Mouse (Mus musculus): Measurements from ENCODE around the gene Rptor. TPM values are rescaled to one million over a fixed set of nuclear protein-coding genes. Genes with fewer than 3 reads are reported as not detected.
A peak's percentile ranks its signal among the peaks of the same experiment; 100 is the strongest.

Rptor gene
- total and polyA plus RNA-seq, 2 experiments from 2014 or later = 8.5 to 64.8 TPM

DNA sequence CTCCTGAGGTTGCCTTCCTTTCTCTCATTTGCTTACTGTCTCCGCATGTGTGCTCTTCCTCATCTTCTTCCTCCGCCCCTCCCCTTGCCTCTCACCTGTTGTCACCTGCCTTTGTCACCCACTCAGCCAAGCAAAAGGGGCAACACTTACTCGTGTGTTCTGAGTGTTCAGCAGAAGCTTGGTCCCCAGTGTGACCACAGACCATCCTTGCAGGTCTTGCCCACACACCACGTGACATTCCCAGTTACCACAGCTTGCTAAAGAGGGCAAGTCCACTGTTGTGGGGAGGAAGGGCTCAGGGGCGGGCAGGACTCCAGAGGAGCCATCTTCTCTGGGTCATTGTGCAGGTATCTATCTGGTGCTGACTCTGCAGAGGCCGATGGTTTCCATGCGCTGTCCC lies 40.6 kb downstream of the Rptor start:
- TF ChIP-seq CTCF (IDR thresholded peaks at IDR 0.05) = no peak
- no peaks in the 10 kb centered on the region for H3K9me3 ChIP-seq (ENCODE audit: low read length)
- no peak for DNase-seq (ENCODE audit: low spot score)
- H3K27me3 ChIP-seq (ENCODE audit: insufficient read depth, low read length) = no peaks in the 10 kb centered on the region
- ATAC-seq (ENCODE audit: low FRiP score) = no peak
- H3K27ac ChIP-seq (ENCODE audit: low read depth, low read length) = no peak overlapping the region
- no peak overlapping the region for H3K4me2 ChIP-seq (ENCODE audit: low read depth, low read length, poor library complexity, severe bottlenecking)
- 86% methylated on average over 7 of the region's 7 CpGs for WGBS
- H3K36me3 ChIP-seq (ENCODE audit: insufficient read depth, low read length) = no peaks in the 10 kb centered on the region
- no peak overlapping the region for H3K4me3 ChIP-seq (ENCODE audit: low read depth, low read length)
- no peak overlapping the region for H3K9ac ChIP-seq (replicated peaks; ENCODE audit: low read length, poor library complexity, severe bottlenecking)
- H3K4me1 ChIP-seq (ENCODE audit: insufficient read depth, low read length) = peaks cover 14% of the 10 kb centered on the region; the same call in 1 of the 2 replicates

GRCm38 (mm10) chr11:119644140-119644539 lies 41.4 kb downstream of the Rptor start:
- H3K9me3 ChIP-seq (ENCODE audit: low read length) = no peaks in the 10 kb centered on the region
- no peak overlapping the region for H3K27ac ChIP-seq (ENCODE audit: low read depth, low read length)

GRCm38 (mm10) chr11:119644612-119645379 lies 42.1 kb downstream of the Rptor start:
- Histone ChIP-seq H3K9ac (replicated peaks; ENCODE audit: low read length, poor library complexity, severe bottlenecking) (no peak overlapping the region), H3K36me3 (ENCODE audit: insufficient read depth, low read length) (no peaks in the 10 kb centered on the region), H3K27me3 (ENCODE audit: insufficient read depth, low read length) (no peaks in the 10 kb centered on the region), H3K4me3 (ENCODE audit: low read depth, low read length) (no peak overlapping the region), H3K9me3 (ENCODE audit: low read length) (no peaks in the 10 kb centered on the region), H3K4me1 (ENCODE audit: insufficient read depth, low read length) (peaks cover 14% of the 10 kb centered on the region; the same call in 1 of the 2 replicates), H3K27ac (ENCODE audit: low read depth, low read length) (peak overlapping the region; percentile 18; the same call in 1 of the 2 replicates), H3K4me2 (ENCODE audit: low read depth, low read length, poor library complexity, severe bottlenecking) (no peak overlapping the region)
- WGBS = 22% methylated on average over 14 of the region's 14 CpGs
- ATAC-seq (ENCODE audit: low FRiP score) (no peak), DNase-seq (ENCODE audit: low spot score) (peak; percentile 27)
- TF ChIP-seq CTCF (IDR thresholded peaks at IDR 0.05) = no peak

More at GRCm38 (mm10) chr11:119644140-119644539, 41.4 kb downstream of the Rptor start:
- no peak overlapping the region for H3K9ac ChIP-seq (replicated peaks; ENCODE audit: low read length, poor library complexity, severe bottlenecking)
- H3K27me3 ChIP-seq (ENCODE audit: insufficient read depth, low read length) = no peaks in the 10 kb centered on the region
- H3K4me3 ChIP-seq (ENCODE audit: low read depth, low read length) = no peak overlapping the region
- ATAC-seq (ENCODE audit: low FRiP score) (no peak), DNase-seq (ENCODE audit: low spot score) (no peak)
- no peak for TF ChIP-seq CTCF (IDR thresholded peaks at IDR 0.05)
- peaks cover 14% of the 10 kb centered on the region; the same call in 1 of the 2 replicates for H3K4me1 ChIP-seq (ENCODE audit: insufficient read depth, low read length)
- H3K4me2 ChIP-seq (ENCODE audit: low read depth, low read length, poor library complexity, severe bottlenecking) = no peak overlapping the region
- 71% methylated on average over 7 of the region's 7 CpGs for WGBS
- H3K36me3 ChIP-seq (ENCODE audit: insufficient read depth, low read length) = no peaks in the 10 kb centered on the region

DNA sequence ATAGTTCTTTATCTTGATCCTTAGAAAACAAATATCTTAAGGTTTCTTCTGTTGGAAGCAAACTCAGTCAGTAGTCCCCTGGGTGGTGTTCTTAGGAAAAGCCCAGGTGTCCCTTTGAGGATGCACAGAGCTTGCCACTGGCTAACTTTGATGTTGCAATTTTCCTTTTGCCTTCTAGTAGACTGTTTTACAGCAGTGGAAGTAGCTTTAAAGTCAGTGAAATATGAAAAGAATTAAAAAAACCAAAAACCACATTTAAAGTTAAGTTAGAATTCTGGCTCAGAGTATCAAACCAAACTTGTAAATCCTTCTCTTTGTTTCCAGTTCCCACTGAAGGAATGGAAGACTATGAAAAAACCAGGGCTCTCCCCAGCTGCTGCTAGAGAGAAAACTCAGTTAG lies 47.8 kb downstream of the Rptor start:
- Histone ChIP-seq H3K9me3 (ENCODE audit: low read length) (no peaks in the 10 kb centered on the region), H3K4me3 (ENCODE audit: low read depth, low read length) (no peak overlapping the region), H3K27ac (ENCODE audit: low read depth, low read length) (peak overlapping the region; percentile 21; the same call in 1 of the 2 replicates), H3K4me2 (ENCODE audit: low read depth, low read length, poor library complexity, severe bottlenecking) (no peak overlapping the region), H3K9ac (replicated peaks; ENCODE audit: low read length, poor library complexity, severe bottlenecking) (no peak overlapping the region), H3K4me1 (ENCODE audit: insufficient read depth, low read length) (peaks cover 9% of the 10 kb centered on the region; the same call in 1 of the 2 replicates), H3K36me3 (ENCODE audit: insufficient read depth, low read length) (no peaks in the 10 kb centered on the region), H3K27me3 (ENCODE audit: insufficient read depth, low read length) (no peaks in the 10 kb centered on the region)
- no peak for DNase-seq (ENCODE audit: low spot score)
- no peak for ATAC-seq (ENCODE audit: low FRiP score)
- TF ChIP-seq CTCF (IDR thresholded peaks at IDR 0.05) = no peak

DNA sequence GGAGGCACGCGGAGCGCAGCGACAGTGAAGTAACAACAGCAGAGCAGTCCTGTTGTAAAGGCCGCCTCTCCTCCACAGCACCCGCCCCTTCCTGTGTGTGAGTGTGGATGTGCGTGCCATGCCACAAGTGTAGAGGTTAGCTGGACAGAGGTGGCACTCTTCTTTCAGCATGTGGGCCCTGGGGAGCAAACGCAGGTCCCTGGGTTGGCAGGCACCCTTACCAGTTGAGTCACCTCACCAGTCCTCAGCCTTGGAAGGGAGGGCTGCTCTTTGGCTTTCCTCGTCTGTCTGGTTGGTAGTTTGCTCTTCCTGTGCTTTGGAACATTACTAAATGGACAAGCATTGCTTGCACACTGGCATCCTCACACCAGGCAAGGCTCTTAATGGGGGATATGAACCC lies 50.6 kb downstream of the Rptor start:
- H3K4me3 ChIP-seq (ENCODE audit: low read depth, low read length) = no peak overlapping the region
- no peak for ATAC-seq (ENCODE audit: low FRiP score)
- no peaks in the 10 kb centered on the region for H3K9me3 ChIP-seq (ENCODE audit: low read length)
- no peak overlapping the region for H3K27ac ChIP-seq (ENCODE audit: low read depth, low read length)
- H3K4me2 ChIP-seq (ENCODE audit: low read depth, low read length, poor library complexity, severe bottlenecking) = no peak overlapping the region
- no peak for DNase-seq (ENCODE audit: low spot score)
- no peaks in the 10 kb centered on the region for H3K36me3 ChIP-seq (ENCODE audit: insufficient read depth, low read length)
- no peaks in the 10 kb centered on the region for H3K27me3 ChIP-seq (ENCODE audit: insufficient read depth, low read length)
- H3K9ac ChIP-seq (replicated peaks; ENCODE audit: low read length, poor library complexity, severe bottlenecking) = no peak overlapping the region
- TF ChIP-seq CTCF (IDR thresholded peaks at IDR 0.05) = no peak
- peaks cover 4% of the 10 kb centered on the region; the same call in 1 of the 2 replicates for H3K4me1 ChIP-seq (ENCODE audit: insufficient read depth, low read length)
- 90% methylated on average over 9 of the region's 9 CpGs for WGBS

DNA sequence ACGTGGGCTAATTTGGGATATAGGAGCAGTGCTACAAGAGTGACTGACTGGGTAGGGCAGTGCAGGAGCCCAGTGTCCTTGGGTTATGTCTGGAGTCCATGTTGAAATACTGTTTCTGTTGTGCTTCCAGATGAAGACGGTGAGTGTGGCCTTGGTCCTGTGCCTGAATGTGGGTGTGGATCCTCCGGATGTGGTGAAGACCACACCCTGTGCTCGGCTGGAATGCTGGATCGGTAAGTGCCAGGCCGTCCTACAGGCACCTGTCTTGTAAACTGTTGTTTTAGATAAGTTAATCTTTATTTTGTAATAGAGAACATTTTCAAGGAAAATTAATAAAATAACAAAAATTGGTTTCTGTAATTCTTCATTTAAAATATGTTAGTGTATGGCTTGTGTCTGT lies 54.8 kb downstream of the Rptor start:
- no peak overlapping the region for H3K9ac ChIP-seq (replicated peaks; ENCODE audit: low read length, poor library complexity, severe bottlenecking)
- no peak overlapping the region for H3K27ac ChIP-seq (ENCODE audit: low read depth, low read length)
- H3K36me3 ChIP-seq (ENCODE audit: insufficient read depth, low read length) = no peaks in the 10 kb centered on the region
- no peak for ATAC-seq (ENCODE audit: low FRiP score)
- H3K9me3 ChIP-seq (ENCODE audit: low read length) = no peaks in the 10 kb centered on the region
- H3K4me1 ChIP-seq (ENCODE audit: insufficient read depth, low read length) = no peaks in the 10 kb centered on the region
- 85% methylated on average over 6 of the region's 6 CpGs for WGBS
- no peak overlapping the region for H3K4me2 ChIP-seq (ENCODE audit: low read depth, low read length, poor library complexity, severe bottlenecking)
- DNase-seq (ENCODE audit: low spot score) = no peak
- no peaks in the 10 kb centered on the region for H3K27me3 ChIP-seq (ENCODE audit: insufficient read depth, low read length)
- TF ChIP-seq CTCF (IDR thresholded peaks at IDR 0.05) = no peak
- H3K4me3 ChIP-seq (ENCODE audit: low read depth, low read length) = no peak overlapping the region

All from midbrain, postnatal 0 days (tissue).